Mouse (Mus musculus) embryonic facial prominence, embryonic 14.5 days (tissue): ENCODE results near the gene Mdm4. TPM values are rescaled to one million over a fixed set of nuclear protein-coding genes. Genes with fewer than 3 reads are reported as not detected.
"Not testable (repeated sequence)": the region's sequence is repeated elsewhere in the genome, so short reads cannot be mapped to it uniquely, and the experiment has no call there.

Source experiments
- ATAC-seq: fragments of 200-750 bp; cut with Nextera tagmentation; 2 replicates; pipeline ENCODE4 v1.8.0; 2017; ENCODE audit warnings: low read depth, moderate number of reproducible peaks, moderate TSS enrichment
- DNase-seq: peaks from one replicate; pipeline ENCODE4 v3.0.0-alpha.2; 2015; ENCODE audit warnings: low spot score
- H3K27ac ChIP-seq: fragments of 300-500 bp; sonication (generic); replicated peaks from 2 replicates; pipeline ENCODE4 v1.5.1; 2014; ENCODE audit warnings: low read depth, mild to moderate bottlenecking, low read length, moderate library complexity
- H3K27me3 ChIP-seq: fragments of 300-500 bp; sonication (generic); replicated peaks from 2 replicates; pipeline ENCODE4 v1.6.1; 2014; ENCODE audit warnings: low read length; ENCODE audit not compliant: control insufficient read depth, insufficient read depth
- H3K36me3 ChIP-seq: fragments of 300-500 bp; sonication (generic); 2 replicates; pipeline ENCODE4 v1.6.1; 2014; ENCODE audit warnings: low read length, mixed read lengths; ENCODE audit not compliant: control insufficient read depth, insufficient read depth
- H3K4me1 ChIP-seq: fragments of 300-500 bp; sonication (generic); 2 replicates; pipeline ENCODE4 v1.6.1; 2014; ENCODE audit warnings: antibody characterized with exemption, low read length; ENCODE audit not compliant: control insufficient read depth, insufficient read depth
- H3K4me2 ChIP-seq: fragments of 300-500 bp; sonication (generic); 2 replicates; pipeline ENCODE4 v1.6.1; 2014; ENCODE audit warnings: low read depth, mild to moderate bottlenecking, low read length, moderate library complexity, mixed read lengths
- H3K4me3 ChIP-seq: fragments of 300-500 bp; sonication (generic); 2 replicates; pipeline ENCODE4 v1.5.1; 2014; ENCODE audit warnings: low read depth, mild to moderate bottlenecking, low read length
- H3K9ac ChIP-seq: fragments of 300-500 bp; sonication (generic); 2 replicates; pipeline ENCODE4 v1.6.1; 2014; ENCODE audit warnings: low read depth, mild to moderate bottlenecking, low read length, moderate library complexity, mixed read lengths
- H3K9me3 ChIP-seq: fragments of 300-500 bp; sonication (generic); 2 replicates; pipeline ENCODE4 v1.6.1; 2016; ENCODE audit warnings: low read length; ENCODE audit not compliant: control insufficient read depth
- WGBS: fragments of 180-500 bp; shearing (Covaris S2); extraction: QIAGEN DNeasy Blood & Tissue Kit; methylation state at CpG from one replicate; pipeline ENCODE4 v1.1.7; 2014; 5-methylcytosine and 5-hydroxymethylcytosine counted together
- polyA plus RNA-seq: library from polyadenylated mRNA; unstranded; fragments of >200 nt; fragmentation: Nextera tagmentation; extraction: Ambion mirVana; gene quantifications from 2 replicates; pipeline ENCODE4 v1.2.1, GENCODE M21; 2014

The Mdm4 gene
- polyA plus RNA-seq, 1 experiment from 2014 or later, result 33.4 TPM

DNA sequence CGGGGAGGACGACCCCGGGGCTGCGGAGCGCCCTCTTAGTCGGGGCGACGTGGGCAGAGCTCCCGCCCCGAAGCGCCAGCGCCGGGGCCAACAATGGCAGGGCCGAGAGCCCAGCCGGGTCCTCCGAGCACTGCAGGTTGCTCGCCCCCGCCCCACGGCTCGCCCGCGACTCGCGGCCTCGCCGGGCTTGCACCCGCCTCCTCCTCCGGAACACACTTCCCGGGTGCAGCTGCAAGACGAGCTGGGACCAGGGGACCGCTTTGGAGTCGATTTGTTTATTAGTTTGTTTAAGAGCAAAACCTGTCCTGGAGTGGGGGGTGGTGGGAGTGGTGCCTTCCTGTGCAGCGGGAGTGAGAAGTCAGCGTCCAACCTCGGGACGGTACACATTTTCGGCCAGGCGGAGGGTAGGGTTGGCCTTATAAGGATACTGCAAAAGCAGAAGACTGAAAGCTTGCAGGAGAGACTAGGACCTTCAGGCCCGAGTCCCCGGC lies 16.1 kb upstream of the Mdm4 start:
- no peaks in the 10 kb centered on the region for H3K27me3 ChIP-seq
- H3K4me3 ChIP-seq, result peak overlapping the region; percentile 92
- no peaks in the 10 kb centered on the region for H3K36me3 ChIP-seq
- H3K27ac ChIP-seq, result peak overlapping the region; percentile 87
- 0% methylated on average over 27 of the region's 40 CpGs for WGBS
- H3K4me2 ChIP-seq, result peak overlapping the region; percentile 87
- H3K9me3 ChIP-seq, result no peaks in the 10 kb centered on the region
- ATAC-seq (peak; percentile 72), DNase-seq (peak; percentile 58)
- peaks cover 22% of the 10 kb centered on the region for H3K4me1 ChIP-seq
- peak overlapping the region; percentile 92 for H3K9ac ChIP-seq

DNA sequence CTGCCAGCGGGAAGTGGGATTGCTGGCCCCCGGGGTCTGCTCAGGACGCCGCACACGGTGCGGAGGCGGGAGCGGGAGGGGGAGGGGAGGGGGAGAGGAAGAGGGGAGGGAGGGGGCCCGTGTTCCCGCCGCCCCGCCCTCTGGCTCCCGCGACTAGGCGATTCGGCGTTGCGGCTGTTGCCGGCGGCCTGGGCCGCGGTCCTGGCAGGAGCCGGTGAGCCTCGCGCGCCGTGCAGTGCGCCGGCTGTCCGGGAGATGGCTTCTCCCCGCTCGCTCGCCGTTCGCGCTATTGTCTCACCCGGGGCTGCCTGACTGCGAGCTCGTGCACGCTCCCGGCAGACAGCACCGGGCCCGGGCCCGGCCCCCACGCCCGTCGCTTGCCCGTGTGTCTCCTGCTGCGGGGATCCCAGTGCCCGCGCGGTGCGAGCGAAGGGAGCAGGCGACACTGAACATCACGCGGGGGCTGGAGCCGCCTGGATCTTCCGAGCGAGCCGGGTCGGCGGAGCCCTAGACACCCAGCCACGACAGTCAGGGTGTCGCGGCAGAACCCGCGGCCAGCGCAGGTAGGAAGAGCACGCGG lies 15.6 kb upstream of the Mdm4 start:
- ATAC-seq, result peak; percentile 92
- H3K27ac ChIP-seq, result peak overlapping the region; percentile 87
- peak overlapping the region; percentile 92 for H3K4me3 ChIP-seq
- peak overlapping the region; percentile 92 for H3K9ac ChIP-seq
- WGBS, result under 1% methylated on average over 28 of the region's 71 CpGs
- no peaks in the 10 kb centered on the region for H3K36me3 ChIP-seq
- H3K4me1 ChIP-seq, result peaks cover 22% of the 10 kb centered on the region
- H3K27me3 ChIP-seq, result no peaks in the 10 kb centered on the region
- peak overlapping the region; percentile 87 for H3K4me2 ChIP-seq
- H3K9me3 ChIP-seq, result no peaks in the 10 kb centered on the region
- peak; percentile 87 for DNase-seq

DNA sequence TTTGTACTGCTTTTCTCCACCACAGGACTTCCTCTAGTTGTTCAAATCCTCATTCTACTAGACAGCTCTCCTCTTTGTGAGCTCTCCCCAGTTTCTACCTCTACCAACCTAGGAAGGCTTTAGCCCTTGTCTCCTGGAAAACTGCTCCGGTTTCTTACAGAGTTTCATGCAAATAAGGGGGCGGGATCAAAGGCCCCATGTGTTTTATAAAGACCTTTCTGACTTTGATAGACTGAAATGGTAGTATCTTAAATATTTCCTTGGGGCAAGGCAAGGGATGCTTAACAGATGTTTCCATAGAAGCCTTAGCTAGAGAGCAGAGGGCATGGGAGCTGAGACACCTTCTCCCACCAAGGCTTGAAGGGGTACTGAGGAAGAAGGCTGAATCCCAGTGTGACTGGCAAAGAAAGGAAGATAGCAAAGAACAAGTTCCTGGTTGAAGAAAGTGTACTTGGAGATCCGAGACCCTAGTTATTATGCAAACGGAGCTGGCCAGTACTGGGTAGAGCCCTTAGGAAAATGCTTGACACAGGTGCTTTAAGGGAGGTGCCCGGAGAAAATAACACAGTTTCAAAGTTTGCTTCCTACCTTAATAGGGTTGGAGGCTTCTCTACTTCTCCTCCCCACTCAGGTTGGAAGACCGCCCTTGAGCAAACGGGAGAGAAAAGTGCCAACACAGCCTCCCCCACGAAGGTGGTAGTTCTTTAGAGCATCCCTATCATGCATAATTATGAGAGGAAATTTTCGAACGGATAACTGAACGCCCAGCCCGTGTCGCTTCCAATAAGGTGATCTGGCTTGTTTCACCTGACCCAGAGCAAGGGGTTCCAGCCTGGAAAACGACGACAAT lies 14.9 kb upstream of the Mdm4 start, which contains the start of gene Pik3c2b:
Pik3c2b (plus strand) TSS at position 657 of the 850 bp plus-strand sequence.
- Histone ChIP-seq H3K9me3 (no peaks in the 10 kb centered on the region), H3K4me2 (peak within 1 kb of the TSS; percentile 87), H3K4me3 (peak within 1 kb of the TSS; percentile 92), H3K36me3 (no peaks in the 10 kb centered on the region), H3K27me3 (no peaks in the 10 kb centered on the region), H3K9ac (peak within 1 kb of the TSS; percentile 92), H3K27ac (peak within 1 kb of the TSS; percentile 87), H3K4me1 (peaks cover 21% of the 10 kb centered on the region)
- no peak for ATAC-seq
- no peak for DNase-seq
- WGBS, result 4% methylated on average over 13 of the region's 15 CpGs

DNA sequence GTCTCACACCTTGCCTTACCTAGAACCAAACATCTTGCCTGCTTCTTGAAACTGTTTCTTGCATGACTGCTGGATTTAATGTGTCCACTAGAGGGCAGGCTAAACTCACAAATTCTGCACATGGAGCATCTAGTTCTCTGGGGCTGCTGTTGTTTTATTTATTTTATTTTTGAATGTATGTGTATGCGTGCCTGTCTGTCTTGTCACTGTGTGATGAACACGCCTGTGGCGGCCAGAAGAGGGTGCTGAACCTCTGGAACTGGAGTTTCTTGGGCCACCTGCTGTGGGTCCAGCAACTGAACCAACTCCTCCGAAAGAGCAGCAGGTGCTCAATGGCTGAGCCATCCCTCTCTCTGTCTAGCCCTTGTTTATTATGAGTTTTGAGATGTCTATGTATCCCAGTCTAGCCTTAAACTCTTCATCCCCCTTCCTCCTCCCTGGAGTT lies 9.2 kb upstream of the Mdm4 start:
- Histone ChIP-seq H3K9ac (no peak overlapping the region), H3K27me3 (no peaks in the 10 kb centered on the region), H3K9me3 (no peaks in the 10 kb centered on the region), H3K4me3 (no peak overlapping the region), H3K36me3 (no peaks in the 10 kb centered on the region), H3K4me2 (no peak overlapping the region), H3K4me1 (no peaks in the 10 kb centered on the region), H3K27ac (no peak overlapping the region)
- DNase-seq (peak; percentile 87), ATAC-seq (peak; percentile 83)
- WGBS, result 13% methylated on average over 4 of the region's 4 CpGs

DNA sequence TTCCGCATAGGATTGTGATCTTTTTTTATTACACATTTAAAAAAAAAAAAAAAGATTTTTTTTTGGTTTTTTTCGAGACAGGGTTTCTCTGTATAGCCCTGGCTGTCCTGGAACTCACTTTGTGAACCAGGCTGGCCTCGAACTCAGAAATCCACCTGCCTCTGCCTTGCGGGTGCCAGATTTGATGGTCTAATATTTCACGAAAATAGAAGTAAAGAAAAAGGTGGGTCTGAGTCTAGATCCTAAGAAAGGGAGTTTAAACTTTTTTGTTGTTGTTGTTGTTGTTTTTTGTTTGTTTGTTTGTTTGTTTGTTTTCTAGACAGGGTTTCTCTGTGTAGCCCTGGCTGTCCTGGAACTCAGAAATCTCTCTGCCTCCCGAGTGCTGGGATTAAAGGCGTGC lies 4.3 kb upstream of the Mdm4 start:
- not testable (repeated sequence) for H3K36me3 ChIP-seq, H3K9me3 ChIP-seq, H3K4me2 ChIP-seq, H3K4me3 ChIP-seq, H3K27me3 ChIP-seq, H3K9ac ChIP-seq, H3K27ac ChIP-seq, DNase-seq, H3K4me1 ChIP-seq, ATAC-seq
- 64% methylated on average over 7 of the region's 7 CpGs for WGBS

DNA sequence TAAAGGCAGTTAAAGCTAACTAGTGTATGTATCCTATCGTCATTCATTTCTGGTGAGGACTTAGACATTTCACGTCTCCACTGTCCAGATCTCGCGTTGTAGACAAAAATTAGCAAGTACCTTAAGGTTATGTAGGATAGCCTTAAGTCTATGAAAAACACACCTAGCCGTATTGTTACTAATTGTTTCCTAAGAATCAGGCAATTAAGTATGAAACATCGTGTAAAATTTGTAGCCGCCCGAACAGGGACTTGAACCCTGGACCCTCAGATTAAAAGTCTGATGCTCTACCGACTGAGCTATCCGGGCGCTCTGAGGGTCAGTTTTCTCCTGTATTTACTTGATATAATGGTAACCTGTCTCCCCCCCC lies 3.7 kb upstream of the Mdm4 start:
- ATAC-seq (peak; percentile 82), DNase-seq (peak; percentile 76)
- H3K36me3 ChIP-seq, result no peaks in the 10 kb centered on the region
- 2% methylated on average over 11 of the region's 11 CpGs for WGBS
- H3K9ac ChIP-seq, result peak overlapping the region; percentile 61; the same call in 1 of the 2 replicates
- peak overlapping the region; percentile 55 for H3K4me3 ChIP-seq
- H3K27me3 ChIP-seq, result no peaks in the 10 kb centered on the region
- H3K4me1 ChIP-seq, result no peaks in the 10 kb centered on the region
- peak overlapping the region; percentile 55 for H3K4me2 ChIP-seq
- peak overlapping the region; percentile 25; the same call in 1 of the 2 replicates for H3K27ac ChIP-seq
- no peaks in the 10 kb centered on the region for H3K9me3 ChIP-seq

DNA sequence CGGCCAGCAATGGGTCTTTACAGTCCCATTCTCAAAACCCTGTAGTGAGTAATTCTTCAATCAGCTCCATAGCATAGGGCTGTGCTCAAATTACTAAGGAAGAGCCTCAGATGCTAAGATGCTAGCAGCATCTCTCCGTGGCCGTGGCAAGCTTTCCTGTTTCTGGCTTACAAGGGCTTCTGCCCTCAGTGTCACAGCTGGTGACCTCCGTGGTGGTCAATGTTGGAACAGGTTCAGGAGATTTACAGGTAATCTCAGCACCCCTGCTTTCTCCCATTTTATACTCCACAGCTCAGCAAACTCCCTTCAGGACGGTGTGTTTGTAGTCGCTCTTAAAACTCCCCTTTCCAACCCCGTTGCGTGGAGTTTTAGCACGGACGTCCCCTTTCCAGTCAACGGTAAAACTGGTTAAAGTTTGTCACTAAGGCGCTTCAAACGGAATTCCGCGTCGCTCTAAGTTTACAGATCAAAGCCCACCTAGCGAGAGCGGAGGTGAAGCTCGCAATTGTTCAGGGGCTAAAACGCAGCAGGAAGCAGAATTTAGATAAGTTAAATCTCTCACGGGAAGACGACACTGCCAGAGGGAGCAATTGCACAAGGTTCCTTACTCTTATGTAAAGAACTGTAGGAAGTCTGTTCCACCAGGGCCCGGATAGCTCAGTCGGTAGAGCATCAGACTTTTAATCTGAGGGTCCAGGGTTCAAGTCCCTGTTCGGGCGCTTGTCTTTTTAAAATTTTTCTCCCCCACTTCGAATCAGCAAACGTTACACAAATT lies 3.1 kb upstream of the Mdm4 start:
- Histone ChIP-seq H3K36me3 (no peaks in the 10 kb centered on the region), H3K9me3 (no peaks in the 10 kb centered on the region), H3K4me2 (peak overlapping the region; percentile 55), H3K9ac (peak overlapping the region; percentile 61), H3K4me3 (peak overlapping the region; percentile 55), H3K27me3 (no peaks in the 10 kb centered on the region), H3K4me1 (no peaks in the 10 kb centered on the region), H3K27ac (peak overlapping the region; percentile 80)
- ATAC-seq (peak; percentile 86), DNase-seq (peak; percentile 90)
- under 1% methylated on average over 28 of the region's 28 CpGs for WGBS

DNA sequence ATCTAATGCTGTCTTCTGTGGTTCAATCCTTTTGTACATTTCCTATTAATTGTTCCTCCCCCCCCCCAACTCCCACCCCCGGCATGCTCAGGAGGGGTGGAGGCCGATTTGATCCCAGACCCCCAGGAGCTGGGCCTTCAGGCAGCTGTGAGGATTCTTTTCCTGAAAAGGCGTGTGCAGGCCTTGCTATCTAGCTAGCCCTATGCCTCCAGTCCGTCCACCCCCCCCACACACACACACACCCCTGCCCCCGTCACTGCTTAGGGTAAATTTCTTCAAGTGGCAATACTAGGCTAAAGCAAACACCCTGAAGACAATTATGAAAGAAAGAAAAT lies 2.6 kb upstream of the Mdm4 start:
- Histone ChIP-seq H3K4me1 (no peaks in the 10 kb centered on the region), H3K36me3 (no peaks in the 10 kb centered on the region), H3K27ac (peak overlapping the region; percentile 80), H3K9ac (peak overlapping the region; percentile 61), H3K9me3 (no peaks in the 10 kb centered on the region), H3K27me3 (no peaks in the 10 kb centered on the region), H3K4me3 (peak overlapping the region; percentile 55), H3K4me2 (peak overlapping the region; percentile 55)
- ATAC-seq, result 0 out of 2 replicates have a peak, but pooled peaks have one; percentile 5
- 12% methylated on average over 5 of the region's 5 CpGs for whole genome bisulfite sequencing
- DNase-seq, result no peak
